Mouse (Mus musculus) thymus, adult 2 months (tissue): ENCODE measurements at regions not wholly inside any gene's neighbourhood (a gene's known extent, or its start where the extent isn't known, plus 50 kb on each side); places are given as distances from the start of the nearest gene placed in this dataset.

ENCODE experiments used
- DNase-seq: peaks from one replicate; pipeline ENCODE4 v3.0.0; 2021
- H3K27ac ChIP-seq: fragments of 200-500 bp; 2 replicates; pipeline ENCODE4 v1.5.1; 2012; ENCODE audit warnings: low read length, control low read depth; ENCODE audit not compliant: control insufficient read depth, insufficient read depth
- H3K27me3 ChIP-seq: fragments of 200-500 bp; 2 replicates; pipeline ENCODE4 v1.6.1; 2012; ENCODE audit warnings: mild to moderate bottlenecking, low read length, moderate library complexity, mixed read lengths; ENCODE audit not compliant: control insufficient read depth, insufficient read depth
- H3K36me3 ChIP-seq: fragments of 200-500 bp; 2 replicates; pipeline ENCODE4 v1.6.1; 2012; ENCODE audit warnings: mild to moderate bottlenecking, low read length, moderate library complexity; ENCODE audit not compliant: control insufficient read depth, insufficient read depth
- H3K4me1 ChIP-seq: fragments of 200-500 bp; replicated peaks from 2 replicates; pipeline ENCODE4 v1.6.1; 2012; ENCODE audit warnings: low read length; ENCODE audit not compliant: control insufficient read depth, insufficient read depth
- H3K4me3 ChIP-seq: fragments of 200-500 bp; 2 replicates; pipeline ENCODE4 v1.5.1; 2012; ENCODE audit warnings: mild to moderate bottlenecking, low read length, control low read depth, moderate library complexity; ENCODE audit not compliant: control insufficient read depth, insufficient read depth
- CTCF ChIP-seq: fragments of 200-500 bp; IDR thresholded peaks from 2 replicates; pipeline ENCODE4 v1.5.1; 2012; ENCODE audit warnings: mild to moderate bottlenecking, control low read depth, low read length, moderate library complexity, borderline replicate concordance; ENCODE audit not compliant: control insufficient read depth, poor library complexity, insufficient read depth; ENCODE audit errors: extremely low read depth
- POLR2A ChIP-seq: fragments of 200-500 bp; IDR thresholded peaks from 2 replicates; pipeline ENCODE4 v1.6.1; 2012; ENCODE audit warnings: mild to moderate bottlenecking, low read length, control low read depth, moderate library complexity; ENCODE audit not compliant: control insufficient read depth, poor library complexity, insufficient read depth; ENCODE audit errors: extremely low read depth
- WGBS: fragments of 180-500 bp; shearing (Covaris S2); methylation state at CpG from one replicate; pipeline ENCODE4 v1.1.7; 2018; 5-methylcytosine and 5-hydroxymethylcytosine counted together

DNA sequence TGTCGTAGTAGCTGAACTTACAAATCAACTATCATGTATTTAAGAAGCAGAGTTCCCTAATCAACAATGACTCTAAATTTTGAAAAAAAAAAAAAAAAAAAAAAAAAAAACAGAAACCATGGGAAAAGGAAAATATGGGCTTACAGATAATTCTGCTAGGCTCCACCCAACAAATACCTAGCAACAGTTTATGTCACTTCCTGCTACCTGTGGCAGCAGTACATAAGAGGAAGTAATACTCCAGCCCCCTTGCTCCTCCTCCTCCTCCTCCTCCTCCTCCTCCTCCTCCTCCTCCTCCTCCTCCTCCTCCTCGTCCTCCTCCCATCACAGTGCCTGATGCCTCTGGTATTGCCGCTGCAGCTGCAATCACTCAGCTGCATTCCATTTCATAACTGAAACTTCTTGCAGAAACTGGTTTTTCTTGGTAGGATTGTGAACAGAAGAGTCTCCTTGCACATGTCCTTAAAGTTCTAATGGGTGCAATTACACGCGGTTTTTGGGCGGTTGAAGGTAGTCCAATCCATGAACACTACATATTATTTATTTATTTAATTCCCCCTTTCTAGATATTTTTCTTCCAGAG is 89.6 kb downstream of the Plk2 start:
- Histone ChIP-seq H3K4me3 (no peak overlapping the region), H3K27ac (no peak overlapping the region), H3K27me3 (no peaks in the 10 kb centered on the region), H3K4me1 (no peaks in the 10 kb centered on the region), H3K36me3 (no peaks in the 10 kb centered on the region)
- DNase-seq = no peak
- TF ChIP-seq POLR2A (no peak), CTCF (no peak)
- 92% methylated on average over 5 of the region's 6 CpGs for WGBS

DNA sequence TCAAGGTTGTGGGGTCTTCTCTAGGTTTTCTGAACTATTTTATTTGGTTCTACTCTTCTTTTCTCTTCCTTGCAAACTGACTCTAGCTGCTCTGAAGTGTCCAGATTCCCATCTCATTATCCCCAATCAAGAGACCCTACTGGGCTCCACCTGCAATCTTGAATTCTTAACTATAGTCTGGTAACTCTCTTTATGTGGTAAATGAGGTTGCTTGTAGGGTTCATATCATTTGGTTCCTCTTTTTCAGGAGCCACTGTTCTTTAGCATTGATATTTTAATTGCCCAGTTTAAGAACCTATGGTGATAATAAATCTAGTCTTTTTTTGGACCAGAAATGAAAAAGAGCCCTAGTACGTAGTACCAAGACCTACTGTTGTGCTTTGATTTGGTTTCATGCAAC is 90.7 kb downstream of the Plk2 start:
- no peak for TF ChIP-seq CTCF
- no peak for TF ChIP-seq POLR2A
- H3K4me3 ChIP-seq = no peak overlapping the region
- H3K4me1 ChIP-seq = no peaks in the 10 kb centered on the region
- H3K36me3 ChIP-seq = no peaks in the 10 kb centered on the region
- H3K27ac ChIP-seq = no peak overlapping the region
- no peaks in the 10 kb centered on the region for H3K27me3 ChIP-seq
- WGBS = 31% methylated on average over 1 of the region's 1 CpGs
- no peak for DNase-seq

DNA sequence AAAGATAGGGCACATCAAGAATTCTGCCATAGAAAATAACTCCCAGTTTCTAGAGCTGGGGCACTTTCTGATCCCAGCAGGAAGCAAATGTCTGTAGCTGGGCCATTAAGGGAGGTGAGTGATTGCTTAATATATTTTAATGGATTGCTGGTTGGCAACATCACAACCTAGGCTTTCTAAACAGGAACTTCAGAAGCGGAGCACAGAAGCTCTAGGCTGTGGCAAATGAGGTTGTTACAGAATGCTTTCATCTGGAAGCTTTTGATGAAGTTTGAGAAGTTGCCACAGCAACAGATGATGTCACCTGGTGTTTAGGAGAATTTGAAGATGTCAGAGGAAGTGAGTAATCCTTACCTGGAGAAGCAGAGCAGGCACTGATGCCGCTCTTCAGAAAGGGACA is 95.3 kb downstream of the Plk2 start:
- Histone ChIP-seq H3K27me3 (no peaks in the 10 kb centered on the region), H3K4me1 (no peaks in the 10 kb centered on the region), H3K36me3 (no peaks in the 10 kb centered on the region), H3K27ac (no peak overlapping the region), H3K4me3 (no peak overlapping the region)
- DNase-seq = no peak
- TF ChIP-seq CTCF = no peak
- TF ChIP-seq POLR2A = no peak
- WGBS = 62% methylated on average over 2 of the region's 2 CpGs

DNA sequence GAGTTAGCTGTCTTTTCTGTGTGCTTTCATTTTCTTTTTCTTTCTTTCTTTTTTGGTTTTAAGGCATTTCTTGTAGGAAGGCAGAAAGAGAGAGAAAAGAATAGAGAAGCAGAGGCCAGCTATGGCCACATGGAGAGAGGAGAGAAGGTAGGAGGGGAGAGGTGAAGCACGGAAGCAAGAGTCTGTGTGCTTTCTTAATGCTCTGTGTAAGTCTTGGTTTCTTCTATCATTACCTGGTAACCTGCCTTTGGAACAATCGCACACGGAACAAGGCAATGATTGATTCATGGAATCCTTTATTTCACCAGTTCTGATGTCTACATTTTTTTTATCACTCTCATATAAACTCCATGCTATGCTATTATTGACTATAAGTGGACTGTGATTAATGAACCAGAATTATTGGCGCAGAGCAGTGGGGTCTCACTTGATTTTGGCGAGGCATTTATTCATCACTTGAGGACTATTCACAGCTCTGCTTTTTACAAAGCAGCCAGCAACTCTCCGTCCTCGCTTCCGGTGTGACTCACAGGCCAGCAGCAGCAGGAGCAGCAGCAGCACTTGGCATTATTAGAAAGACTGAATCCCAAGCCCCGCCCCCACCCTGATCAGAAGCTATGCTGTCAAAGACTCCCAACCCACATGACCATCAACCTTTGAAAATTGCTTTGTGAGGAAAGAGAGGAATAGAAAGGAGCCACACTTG is 97.6 kb downstream of the Plk2 start:
- TF ChIP-seq POLR2A (no peak), CTCF (no peak)
- H3K4me1 ChIP-seq = no peaks in the 10 kb centered on the region
- DNase-seq = no peak
- no peak overlapping the region for H3K4me3 ChIP-seq
- H3K27ac ChIP-seq = no peak overlapping the region
- H3K36me3 ChIP-seq = no peaks in the 10 kb centered on the region
- WGBS = 79% methylated on average over 9 of the region's 9 CpGs
- no peaks in the 10 kb centered on the region for H3K27me3 ChIP-seq

DNA sequence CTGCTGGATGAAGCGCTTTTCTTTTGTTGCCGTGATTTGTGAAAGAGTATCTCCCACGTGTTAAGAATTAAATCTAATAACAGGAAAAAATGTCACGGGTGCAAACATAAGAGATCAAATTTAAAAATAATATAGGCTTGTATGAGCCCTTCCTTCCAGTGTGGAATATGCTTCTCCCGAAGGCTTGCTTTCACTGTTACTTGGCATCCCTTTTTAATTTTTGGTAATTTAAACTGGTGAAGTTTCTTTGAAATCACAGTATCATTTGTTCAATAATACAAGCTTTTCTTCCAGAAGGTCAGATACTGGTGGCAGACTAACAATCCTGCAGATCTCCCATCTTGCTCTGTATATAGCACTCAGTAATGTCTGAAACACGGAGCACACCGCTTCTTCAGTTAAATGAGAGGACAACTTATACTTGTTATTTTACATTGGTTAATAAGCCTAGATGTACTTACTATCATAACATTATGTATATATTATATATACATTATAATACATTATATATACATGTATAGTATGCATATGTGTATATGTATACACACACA is 98.2 kb downstream of the Plk2 start:
- Histone ChIP-seq H3K4me1 (no peaks in the 10 kb centered on the region), H3K36me3 (no peaks in the 10 kb centered on the region), H3K27ac (no peak overlapping the region), H3K27me3 (no peaks in the 10 kb centered on the region), H3K4me3 (no peak overlapping the region)
- TF ChIP-seq POLR2A (no peak), CTCF (no peak)
- DNase-seq = no peak
- WGBS = 87% methylated on average over 7 of the region's 7 CpGs

DNA sequence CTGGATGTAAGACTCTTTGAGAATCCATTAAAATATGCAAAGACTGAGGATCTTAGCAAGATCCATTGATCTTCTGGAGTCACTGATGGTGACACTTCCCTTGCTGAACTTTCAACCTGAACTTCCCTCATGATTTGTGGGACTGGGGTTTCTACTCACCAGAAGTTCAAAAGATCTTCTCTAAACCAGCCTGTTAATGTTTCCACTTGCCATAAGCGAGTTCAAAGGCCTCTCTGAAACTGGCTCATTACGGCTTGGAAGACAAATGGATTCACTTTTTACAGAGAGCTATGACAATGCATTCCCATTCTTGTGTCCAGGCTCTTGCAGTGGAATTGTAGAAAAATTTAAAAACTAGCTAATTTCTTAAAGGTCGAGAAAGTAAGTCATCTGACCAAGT is 102.6 kb downstream of the Plk2 start:
- 93% methylated on average over 3 of the region's 3 CpGs for WGBS
- Histone ChIP-seq H3K36me3 (no peaks in the 10 kb centered on the region), H3K27ac (no peak overlapping the region), H3K4me1 (no peaks in the 10 kb centered on the region), H3K4me3 (no peak overlapping the region), H3K27me3 (no peaks in the 10 kb centered on the region)
- no peak for DNase-seq
- TF ChIP-seq POLR2A (no peak), CTCF (no peak)
